Mouse (Mus musculus) cerebellum, adult 18-20 months (tissue): Measurements from ENCODE around the gene Wdr6.
A peak's percentile ranks its signal among the peaks of the same experiment; 100 is the strongest.

ENCODE experiments used
- DNase-seq, 2 experiments: peaks; one replicate each; pipeline ENCODE4 v3.0.0; 2021

Gene Wdr6

DNA sequence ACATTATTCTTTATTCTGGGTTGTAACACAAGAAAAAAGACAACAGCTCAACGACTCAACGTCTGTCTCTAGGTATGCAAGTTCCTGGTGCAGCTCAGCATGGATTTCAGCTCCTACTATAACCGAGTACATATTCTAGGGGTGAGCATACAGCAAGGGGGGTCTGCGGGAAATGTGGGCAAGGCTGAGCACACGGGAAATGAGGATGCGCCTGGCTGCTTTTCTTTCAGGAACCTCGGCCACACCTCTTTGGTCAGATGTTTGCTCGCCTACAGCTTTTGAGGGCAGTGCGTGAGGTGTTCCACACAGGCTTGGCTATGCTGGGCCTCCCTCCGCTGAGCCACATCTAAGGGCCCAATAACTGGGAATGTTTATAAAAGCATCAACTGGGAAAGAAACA, 6.2 kb downstream of the Wdr6 start:
- DNase-seq, result no peak

DNA sequence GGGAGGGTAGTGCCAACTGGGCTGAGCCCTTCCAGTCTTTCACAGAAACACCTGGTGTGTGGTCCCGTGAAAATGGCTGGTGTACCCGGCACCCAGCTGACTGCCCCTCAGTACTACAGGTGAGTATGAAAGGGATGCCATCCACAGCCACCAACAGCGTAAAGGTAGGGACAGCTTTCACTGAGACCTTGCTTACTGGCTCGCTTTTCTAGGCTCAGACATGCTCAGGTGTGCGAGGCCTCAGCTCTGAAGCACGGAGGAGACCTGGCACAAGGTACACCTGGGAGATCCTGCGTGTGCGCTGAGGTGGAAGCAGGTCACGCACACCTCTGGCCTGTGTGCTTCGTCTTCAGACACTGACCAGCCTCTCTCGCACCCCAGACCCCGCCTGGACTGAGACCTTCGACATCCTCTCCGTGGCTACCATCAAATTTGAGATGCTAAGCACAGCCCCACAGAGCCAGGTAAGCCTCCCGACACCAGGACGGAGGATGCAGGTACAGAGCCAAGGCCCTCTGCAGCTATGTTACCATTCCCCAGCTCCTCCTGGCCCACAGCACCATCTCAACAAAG, 7.1 kb downstream of the Wdr6 start:
- DNase-seq, result no peak

DNA sequence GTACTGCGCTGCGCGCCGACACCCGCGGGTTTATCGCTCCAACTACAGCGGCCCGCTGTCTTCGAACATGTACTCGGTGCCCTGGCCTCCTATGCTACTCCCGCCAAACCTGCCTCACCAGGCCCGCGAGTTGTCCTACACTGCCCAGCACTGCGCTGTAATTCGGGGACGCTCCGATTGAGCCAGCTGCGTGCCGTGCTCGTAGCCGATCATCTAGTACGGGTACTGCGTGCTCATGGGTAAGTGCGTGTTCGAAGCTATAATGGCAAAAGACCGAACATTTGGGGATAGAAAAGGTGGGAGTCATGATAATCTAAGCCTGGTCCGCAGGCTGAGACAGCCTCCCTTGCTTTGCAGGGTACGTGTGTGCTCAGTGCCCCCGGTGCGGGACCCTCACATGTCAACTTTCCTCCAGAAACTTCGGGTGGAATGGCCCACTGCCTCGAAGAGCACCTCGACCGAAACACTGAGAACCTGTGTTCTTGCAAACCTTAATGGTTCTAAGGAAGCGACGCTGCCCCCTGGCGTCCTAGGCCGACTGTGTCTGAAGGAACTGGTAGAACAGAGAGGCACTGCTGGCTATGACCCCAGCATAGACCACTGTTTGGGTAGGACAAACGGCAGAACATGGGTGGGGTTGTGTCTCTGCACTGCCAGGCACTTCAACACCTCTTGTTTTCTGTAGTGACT, 8.2 kb downstream of the Wdr6 start:
- peak; percentile 66 to 75 for DNase-seq

DNA sequence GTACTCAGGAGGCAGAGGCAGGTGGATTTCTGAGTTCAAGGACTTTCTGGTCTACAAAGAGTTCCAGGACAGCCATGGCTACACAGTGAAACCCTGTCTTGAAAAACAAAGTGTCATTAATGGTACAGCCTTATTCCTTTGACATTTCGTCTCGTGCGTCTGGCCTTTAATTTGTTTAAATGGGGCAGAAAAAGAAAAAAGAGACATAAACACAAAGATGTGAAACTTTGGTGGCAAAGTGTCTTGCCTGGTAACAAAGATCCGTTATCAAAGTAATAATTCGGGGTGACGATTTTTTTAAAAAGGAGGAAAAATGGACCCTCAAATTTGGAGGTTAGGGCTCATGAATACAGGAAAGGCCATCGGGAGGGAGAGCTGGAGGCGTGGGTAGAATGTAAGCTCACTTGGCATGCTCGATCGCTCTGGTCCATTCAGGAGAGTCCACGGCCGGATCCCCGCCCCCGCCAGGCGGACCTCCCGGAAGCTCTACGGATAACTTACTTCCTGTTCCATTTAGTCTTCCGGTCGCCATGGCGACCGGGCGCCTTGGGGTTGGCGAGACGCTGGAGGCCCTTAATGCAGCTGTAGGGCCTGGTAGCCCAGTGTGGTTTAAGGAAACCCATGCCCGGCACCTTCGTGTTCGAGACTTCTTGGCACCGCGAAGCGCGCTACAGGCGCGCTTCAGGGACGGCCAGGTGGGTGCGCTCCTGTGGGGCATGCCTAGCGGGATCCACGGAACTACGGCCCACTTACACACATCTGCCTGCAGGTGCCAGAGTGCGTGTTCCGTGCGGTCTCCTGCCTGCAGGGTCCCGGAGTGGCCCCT, 8.9 kb downstream of the Wdr6 start, which contains the start of gene Dalrd3:
TSS of gene Dalrd3 (plus strand) at position 506 of the 826 bp plus-strand sequence.
- DNase-seq, result peak; percentile 87 to 94

DNA sequence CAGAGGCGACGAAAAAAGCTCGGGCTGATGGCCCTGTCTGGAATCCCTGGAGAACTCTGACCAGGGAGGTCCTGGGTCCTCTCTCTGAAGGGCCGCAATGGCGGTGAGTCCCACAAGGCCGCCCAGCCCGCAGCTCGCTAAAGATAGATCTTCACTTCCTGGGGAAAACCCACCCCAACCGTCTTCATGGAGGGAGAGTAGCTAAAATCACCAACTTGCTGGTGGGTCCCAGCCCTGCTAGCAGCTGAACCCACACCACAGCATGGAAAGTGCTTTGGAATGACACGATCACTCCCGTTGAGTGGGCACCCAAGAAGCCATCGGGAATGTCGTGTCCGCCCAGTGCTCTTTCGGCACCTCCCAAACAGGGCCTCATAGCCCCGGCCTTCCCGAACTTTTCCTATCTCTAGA, 10.0 kb downstream of the Wdr6 start:
- DNase-seq, result no peak

DNA sequence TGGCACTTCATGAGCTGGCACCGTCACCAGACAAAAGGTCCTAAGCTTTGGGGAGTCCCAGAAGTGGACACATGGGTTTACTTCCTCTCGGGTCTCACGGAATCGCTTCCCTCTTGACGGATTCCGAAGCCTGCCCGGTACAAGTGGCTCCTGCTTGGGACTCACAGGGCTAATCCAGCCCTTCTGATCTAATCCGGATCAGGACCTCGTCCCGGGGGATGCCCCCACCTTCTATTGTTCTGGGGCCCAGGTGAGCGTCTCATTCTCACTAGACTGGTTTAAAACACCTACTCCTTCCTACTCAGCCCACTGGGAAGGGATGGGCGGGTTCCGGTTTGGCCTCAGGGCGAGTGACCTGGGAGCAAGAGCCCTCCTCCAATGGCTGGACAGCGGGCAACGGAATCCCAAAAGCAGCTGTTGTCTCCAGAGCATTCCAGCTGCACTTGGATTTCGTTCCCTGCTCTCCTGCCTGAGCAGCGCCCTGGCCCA, 10.6 kb downstream of the Wdr6 start:
- no peak for DNase-seq

DNA sequence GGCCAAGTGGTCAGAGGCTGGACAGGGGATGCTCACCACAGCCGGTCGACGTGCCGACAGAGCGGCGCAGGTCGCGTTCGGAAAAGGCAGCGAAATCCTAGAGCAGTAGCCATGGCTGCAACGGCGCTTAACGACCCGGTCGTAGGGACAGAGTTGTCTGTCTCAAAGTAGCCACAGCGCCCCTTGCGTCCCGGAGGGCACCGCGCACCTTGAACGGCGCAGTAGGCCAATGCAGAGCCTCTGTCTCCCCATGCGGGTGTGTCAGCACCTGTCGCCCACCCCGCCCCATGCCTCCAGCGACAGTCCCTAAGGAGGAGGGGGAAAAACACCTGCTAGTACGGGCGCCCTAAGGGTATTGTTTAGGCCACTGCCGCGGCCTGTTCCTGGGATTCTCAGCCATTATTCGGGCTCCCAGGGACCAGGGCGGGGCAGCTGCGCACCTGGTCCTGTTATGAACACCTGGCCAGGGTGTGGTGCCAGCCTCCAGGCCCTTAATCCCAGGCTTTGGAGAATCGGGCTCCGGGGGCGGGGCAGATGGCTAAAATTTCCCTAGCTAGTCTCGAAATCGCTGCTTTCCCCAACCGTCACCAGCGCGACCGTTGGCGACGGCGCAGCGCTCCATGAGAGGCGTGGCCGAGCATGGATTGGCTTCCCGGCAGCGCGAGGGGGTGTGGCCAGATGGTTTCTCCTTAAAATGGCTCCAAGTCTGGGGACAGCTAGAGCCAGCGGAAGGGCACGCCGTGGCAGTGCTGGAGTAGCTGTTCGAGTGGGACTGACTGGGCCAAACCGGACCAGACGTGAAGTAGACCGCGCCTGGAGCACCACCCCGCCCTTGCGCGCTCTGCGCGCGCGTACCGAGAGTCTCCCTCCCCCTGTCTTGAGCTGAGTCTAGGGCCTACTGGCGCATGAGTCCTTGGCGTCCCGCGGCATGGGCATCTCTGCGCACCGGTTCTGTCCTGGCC, 11.4 kb downstream of the Wdr6 start, which contains the start of gene Ndufaf3:
TSS of gene Ndufaf3 (minus strand) at position 620 of the 962 bp plus-strand sequence.
- DNase-seq, result peak; percentile 97

DNA sequence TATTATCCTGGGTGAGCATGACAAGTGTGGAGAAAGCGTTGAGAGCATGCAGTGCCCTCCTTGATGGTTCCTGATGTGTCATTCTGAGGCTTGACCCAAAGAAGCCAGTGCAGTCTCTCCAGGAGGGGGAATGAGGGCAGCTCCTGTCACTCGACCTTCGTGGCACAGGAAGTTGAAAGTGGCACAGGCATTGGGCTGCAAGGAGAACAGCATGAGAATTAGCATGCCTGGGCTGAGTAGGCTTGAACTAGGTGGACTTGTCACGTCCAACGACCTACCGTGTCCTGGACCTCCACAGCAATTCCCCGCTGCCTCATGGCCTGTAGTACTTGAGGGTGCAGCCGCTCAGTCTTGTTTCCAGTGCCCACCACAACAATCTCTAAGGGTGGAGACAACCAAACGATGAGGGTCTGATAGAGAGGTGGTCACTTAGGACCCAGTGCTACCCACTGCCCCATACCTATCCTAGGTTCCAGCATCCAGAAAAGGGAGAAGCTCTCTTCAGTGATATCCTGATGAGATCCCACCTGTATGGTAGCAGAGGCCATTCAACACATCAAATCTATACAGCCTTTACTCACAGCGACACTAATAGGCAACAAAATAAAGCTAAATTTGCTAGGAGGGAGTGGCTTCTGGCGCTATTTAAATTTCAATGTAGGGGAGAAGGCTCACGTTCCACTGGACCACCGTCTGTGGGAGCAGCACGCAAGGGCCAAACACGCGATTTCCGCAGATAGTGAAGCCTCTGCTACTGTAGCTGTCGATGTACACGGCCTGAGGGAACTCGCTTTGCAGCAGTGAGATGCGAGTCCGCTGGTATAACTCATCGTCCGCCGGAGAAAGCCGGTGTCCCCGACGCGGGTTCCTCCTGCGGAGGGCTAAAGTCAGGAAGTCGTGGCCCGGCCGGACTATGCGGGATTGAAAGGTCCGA, 12.4 kb downstream of the Wdr6 start:
- DNase-seq, result peak in 1 of 2 experiments; percentile 30

DNA sequence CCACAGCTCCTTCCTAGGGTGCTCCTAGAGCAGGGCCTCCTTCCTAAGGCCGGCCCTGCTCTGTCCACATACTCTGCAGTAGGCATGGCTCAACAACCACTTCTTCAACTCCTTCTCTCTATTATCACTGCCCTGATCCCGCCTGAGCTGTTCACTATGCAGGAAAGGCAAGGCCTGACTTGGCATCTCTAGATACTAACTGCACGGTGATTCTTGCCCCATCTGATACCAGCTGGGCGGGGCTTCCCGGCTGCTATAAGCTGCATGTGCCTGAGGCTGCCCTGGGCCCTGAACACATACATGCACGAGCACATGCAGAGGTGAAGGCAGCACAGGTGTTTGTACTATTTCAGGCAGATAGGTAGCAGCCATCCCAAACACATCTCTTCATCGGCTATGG, 14.4 kb downstream of the Wdr6 start:
- no peak for DNase-seq

DNA sequence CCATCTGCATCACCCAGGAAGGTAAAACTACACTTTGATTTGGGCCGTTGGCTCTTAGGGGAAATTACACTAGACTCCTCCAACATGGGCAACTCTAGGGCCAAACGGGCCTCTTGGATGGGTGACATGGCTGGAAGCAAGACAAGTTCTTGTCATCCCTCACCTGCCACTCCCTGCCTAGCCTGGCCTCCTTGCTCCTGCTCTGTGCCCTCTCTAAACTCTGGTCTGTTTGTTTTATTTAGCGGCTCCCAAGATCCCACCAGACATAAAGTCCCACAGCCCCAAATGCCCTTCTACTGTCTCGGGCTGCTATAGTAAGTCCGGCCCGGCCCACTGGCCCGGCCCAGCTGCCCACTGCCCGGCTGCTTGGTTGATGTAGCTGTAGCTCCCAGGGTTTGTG, 14.9 kb downstream of the Wdr6 start:
- DNase-seq, result no peak

DNA sequence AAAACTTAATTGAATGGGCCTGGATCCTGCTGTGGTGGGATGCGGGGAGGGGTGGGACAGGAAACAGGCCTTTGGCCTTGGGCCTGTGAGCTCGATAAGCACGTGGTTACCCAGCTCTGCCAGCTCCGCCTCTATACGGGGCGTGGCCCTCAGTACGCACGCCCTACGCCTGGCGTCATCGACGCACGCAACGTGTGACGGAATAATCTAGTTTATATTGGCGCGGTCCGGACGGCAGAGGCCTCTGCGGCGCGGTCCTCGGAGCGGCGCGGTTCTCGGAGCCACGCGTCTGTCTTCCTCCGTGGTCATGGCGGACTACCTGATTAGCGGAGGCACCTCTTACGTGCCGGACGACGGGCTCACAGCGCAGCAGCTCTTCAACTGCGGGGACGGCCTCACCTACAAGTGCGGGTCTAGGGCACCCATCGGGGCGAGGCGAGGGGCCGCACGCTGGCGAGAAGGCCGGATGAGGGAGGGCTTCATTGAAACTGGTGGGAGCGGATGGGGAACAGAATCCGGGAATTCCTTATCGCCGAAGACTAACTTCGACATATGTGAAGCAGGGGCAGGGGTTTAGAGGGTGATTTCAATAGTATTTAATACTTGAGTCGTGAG, 18.2 kb downstream of the Wdr6 start, which contains the start of gene Impdh2:
TSS of gene Impdh2 (plus strand) at position 60 of the 615 bp plus-strand sequence.
- peak; percentile 89 to 91 for DNase-seq

DNA sequence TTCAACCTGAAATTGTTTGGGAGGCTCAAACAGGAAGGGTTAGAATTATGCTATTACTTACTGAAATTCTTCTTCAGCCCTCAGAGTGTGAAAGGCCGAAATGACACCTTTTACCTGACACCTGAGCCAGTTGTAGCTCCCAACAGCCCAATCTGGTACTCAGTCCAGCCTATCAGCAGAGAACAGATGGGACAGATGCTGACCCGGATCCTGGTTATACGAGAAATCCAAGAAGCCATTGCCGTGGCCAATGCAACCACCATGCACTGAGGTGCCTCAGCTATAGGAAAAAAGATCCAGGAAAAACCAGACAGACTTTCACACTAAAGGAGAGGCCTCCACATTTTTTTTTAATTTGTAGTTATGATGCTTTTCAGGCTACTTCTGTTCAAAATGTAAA, 19.4 kb downstream of the Wdr6 start:
- no peak for DNase-seq

DNA sequence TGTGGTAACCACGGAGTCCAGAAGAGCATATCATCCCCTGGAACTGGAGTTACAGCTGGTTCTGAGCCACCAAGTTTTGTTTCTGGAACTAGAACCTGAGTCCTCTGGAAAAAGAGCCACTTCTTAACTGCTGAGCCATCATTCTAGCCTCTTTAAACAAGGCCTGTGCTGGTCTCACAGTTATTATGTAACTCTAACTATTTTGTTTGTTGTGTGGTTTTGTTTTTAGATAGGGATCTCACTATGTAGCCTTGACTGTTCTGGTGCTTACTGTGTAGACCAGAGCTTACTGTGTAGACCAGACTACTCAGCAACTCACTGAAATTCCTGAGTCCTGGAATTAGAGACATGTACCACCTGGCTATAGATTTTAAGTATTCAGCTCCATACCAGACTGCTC, 31.7 kb downstream of the Wdr6 start:
- no peak for DNase-seq

DNA sequence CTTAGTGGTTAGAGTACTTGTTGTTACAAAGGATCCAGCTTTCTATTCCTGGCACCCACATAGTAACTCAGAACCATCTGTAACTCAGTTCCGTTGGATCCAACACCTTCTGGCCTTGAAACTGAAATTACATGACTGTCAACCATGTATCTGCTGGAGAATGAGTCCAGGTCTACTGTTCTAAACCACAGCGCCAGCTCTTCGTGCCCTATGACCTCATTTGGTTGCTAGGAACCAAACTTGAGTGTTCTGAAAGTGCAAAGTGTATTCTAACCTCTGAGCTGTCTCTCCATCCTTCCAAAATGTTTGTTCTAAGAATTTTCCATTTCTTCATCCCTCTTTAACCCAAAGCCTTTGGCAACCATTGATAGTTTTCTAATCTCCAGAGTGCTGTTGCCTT, 32.6 kb downstream of the Wdr6 start:
- no peak for DNase-seq

DNA sequence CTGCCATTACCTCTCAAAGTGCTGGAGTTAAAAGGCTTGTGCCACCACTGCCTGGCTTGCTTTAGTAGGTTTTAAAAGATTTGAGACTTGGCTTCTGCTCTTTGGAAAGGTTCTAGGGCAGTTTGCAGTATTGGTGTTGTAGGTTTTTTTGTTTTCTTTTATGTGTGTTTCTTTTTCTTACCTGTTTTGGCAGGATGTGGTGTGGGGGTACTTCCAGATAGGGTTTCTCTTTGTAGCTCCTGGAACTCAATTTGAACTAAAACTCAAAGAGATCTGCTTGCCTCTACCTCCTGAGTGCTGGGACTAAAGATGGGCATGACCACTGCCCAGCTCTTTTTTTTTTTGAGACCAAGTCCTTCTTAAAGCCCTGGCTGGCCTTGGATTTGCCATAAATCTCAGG, 37.7 kb downstream of the Wdr6 start:
- no peak for DNase-seq

DNA sequence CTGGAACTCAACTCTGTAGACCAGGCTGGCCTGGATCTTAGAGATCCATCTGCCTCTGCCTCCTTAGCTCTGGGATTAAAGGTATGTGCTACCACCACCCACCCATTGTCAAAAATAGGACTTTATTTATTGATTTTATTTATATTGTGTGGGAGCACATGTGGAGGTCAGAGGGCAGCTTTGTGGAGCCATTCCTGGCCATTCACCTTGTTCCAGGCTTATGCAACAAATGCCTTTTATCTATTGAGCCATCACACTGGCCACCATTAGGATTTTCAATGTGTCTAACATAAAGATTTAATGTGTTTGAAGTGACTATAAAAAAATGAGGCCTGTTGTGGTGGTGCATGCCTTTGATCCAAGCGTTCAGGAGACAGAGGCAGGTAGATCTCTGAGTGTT, 47.0 kb downstream of the Wdr6 start:
- DNase-seq, result no peak

DNA sequence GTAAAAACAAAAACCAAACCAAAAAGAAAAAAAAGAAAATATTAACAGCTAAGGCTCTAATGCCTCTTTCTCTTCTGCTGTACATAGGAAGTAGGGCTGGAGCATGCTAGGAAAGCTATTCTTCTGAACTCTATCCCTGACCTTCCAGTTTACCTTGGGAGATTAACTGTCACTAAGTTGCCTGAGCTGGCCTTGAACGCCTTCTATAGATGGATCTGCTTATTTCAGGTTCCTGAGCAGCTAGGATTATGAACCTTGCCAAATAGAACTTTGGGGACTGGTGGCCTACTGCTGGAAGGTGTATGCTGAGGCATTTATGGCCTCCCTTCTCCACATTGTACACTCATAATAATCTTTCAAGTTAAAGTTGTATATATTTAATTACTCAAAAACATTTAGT, 47.6 kb downstream of the Wdr6 start:
- DNase-seq, result no peak

DNA sequence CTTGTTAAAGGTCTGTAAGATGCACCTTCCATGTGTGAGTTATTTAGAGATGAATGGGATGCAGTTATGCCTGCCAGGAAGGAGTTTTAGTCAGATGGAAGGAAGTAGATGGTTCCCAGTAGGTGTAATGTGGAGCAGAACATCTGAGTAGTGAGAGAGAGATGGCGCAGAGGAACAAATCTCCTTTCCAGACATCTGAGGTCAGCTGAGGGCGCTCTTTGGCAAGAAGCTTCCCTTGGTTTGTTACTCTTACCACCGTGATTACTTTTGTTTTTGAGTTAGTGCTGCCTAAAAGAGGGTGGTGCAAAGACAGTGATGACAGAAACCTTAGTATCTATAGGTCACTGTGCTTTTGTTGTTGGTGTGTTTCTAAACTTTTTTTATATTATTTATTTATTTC, 53.1 kb downstream of the Wdr6 start:
- no peak for DNase-seq

DNA sequence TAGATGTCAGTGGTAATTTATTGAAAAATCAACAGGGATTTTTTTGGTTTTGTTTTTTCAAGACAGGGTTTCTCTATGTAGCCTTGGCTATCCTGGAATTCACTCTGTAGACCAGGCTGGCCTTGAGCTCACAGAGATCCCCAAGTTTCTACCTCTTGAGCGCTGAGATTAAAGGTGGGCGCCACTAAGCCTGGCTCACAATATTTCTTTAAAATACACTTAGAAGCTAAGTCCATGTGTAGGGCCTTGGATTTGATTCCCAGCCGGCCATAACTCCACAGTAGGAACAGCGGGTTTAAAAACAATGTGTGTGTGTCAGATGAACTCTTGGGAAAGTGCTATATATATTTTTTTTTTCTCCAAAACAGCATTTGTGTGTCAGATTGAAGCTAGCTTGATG, 55.2 kb downstream of the Wdr6 start:
- DNase-seq, result no peak
